Mouse (Mus musculus): Measurements from ENCODE around the gene Nckap5.

Nckap5 gene

DNA sequence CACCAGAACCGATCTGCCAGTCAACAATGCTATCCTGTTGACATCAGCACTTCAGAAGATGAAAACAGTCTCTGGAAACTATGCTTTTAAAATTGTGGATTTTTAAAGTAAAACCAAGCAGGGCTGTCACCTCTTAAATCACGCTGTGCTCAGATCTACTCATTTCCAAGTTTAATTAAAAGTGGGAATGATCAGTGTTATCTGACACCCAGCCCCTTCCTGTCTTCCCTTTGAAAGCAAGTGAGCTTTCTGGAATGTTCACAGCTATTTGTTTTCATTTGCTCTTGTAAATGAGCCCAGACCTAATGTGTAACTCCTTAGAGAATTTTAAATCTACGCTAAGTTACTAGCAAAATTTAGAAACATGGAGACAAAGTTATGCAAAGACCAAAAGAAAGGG lies 491.3 kb downstream of the Nckap5 start:
- DNase-seq: no peak

DNA sequence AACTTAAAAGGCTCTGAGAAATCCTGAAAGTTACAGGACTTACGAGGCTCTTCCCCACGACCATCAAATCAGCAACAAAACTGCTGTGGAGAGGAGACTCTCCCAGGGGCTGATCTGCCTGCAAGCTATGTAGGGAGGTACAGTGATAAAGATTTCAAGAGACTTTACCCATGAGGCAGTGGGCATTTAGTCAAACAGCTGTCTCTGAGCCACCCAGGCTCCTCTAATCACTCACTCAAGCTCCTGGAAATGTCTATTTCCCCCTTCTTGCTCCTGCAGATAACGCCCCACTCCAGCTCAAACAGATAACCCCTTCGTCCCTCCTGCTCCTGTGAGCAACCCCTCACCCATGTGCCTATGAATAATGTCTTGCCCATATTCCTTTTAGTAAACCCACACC lies 496.4 kb downstream of the Nckap5 start:
- no peak for DNase-seq

DNA sequence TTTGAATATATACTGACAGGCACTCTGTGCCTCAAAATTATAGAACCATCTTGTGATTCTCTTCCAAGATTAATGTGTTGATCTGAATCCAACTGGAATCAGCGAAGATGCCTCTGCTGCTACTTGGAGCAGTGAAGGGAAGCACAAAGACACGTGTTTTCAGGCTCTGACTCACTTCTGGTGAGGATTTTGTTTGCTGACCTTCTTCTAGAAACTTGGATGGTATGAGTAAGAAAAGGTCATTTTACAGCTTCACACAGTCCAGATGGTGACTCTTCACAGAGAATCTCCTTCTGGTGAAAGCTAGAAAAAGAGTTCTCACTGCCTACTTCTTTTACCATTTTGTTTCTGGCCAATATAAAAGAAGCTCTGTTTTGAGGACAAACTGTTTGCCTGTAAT lies 498.6 kb downstream of the Nckap5 start:
- no peak for DNase-seq

DNA sequence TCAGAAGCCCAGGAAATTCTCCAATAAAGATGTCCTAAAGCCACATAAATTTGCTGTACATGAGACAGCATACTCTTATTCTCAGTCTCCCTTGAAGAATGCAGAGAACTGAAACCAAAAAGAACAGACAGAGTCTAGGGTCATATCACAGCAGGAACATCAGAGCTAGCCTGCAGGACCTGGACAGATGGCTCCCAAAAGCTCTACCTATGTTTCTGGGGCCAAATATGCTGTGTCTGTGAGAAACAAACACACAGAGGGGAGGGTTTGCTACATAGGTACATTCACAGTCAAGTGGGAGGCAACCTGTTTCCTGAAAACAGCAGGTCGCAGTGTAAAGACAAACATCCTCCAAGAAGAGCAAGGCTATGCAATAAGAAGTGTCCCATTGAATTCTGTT lies 509.9 kb downstream of the Nckap5 start:
- DNase-seq: peak; percentile 5 to 22

DNA sequence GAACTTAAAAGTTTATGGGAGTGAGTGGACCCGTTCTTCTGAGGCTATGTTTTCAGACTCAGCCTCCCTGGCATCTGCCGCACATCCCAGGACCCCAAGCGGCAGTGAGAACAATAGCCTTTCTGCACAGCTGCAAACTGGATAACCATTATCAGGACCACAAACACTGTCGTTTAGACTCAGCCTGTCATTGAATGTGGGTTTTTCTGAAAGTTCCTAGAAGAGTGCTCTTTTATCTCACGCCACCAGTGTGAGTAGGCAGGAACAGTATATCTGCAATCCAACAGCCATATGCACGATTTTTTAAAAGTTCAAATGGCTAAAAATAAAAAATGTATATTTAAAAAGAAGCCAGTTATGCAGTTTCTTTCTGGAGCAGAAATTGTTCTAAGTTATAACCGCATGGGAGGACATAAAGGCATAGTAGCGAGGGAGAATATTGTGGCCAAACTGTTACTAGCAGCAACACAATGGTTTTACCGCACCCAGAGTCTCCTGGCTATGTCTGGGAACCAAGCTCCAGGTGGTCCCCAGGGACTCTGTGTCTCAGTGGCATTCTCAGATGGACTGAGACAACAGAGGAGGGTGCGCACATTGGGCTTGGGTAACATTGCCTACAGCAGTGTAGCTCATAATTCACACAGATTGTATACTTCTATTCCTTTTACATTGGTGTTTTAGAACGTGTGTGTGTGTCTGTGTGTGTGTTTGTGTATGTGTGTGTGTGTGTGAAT lies 512.6 kb downstream of the Nckap5 start:
- DNase-seq: no peak

DNA sequence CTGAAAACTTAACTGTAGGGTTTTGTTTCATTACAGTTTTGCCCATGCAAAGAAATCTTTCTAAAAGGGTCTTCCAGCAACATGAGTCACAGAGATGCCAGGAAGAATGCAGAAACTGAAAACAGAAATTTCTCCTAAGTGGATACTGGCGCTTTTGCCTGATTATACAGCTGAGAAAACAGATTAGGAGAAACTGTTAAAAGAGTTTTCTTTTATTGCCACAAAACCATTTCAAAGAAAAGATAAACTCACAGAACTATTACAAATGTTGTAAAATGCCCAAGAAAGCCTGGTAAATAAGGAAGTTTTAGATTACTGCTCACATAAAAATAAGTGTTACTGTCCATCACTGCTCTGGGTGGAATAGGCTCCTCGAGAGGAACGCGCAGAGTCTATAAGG lies 513.3 kb downstream of the Nckap5 start:
- DNase-seq: no peak

DNA sequence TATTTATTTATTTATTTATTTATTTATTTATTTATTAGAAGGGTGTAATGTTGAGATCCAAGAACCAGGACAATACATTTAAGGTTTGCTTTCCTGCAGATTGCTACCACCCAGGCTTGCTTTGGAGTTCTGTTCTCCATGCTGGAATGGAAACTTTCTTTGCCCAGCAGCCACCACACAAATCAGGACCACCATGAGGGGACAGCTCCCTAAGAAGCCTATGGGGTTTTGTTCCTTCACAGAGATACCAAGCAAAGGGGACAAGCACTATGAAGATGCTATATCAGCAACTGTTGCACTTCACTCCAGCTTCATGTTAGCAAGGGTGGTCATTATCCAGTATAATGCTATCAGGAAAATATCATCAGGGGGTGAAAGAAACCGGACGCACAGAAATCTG lies 513.7 kb downstream of the Nckap5 start:
- no peak for DNase-seq

DNA sequence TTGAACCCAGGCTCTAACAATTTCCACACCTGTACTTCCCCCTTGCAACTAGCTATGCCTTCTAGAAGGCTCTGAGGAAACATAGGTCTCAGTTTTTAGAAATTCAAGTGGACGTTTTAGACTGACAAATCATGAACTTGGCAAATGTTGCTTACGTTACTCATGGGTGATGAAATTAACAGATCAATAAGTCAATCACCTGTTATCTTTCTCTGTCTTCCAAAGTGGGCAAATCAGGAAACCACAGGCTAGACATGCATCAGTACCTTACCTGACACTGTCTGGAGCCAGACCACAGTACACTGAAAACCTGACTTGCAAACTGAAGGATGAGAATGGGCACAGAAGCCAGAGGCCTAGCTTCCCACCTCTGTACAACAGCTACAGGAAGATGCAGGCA lies 529.5 kb downstream of the Nckap5 start:
- DNase-seq: no peak

DNA sequence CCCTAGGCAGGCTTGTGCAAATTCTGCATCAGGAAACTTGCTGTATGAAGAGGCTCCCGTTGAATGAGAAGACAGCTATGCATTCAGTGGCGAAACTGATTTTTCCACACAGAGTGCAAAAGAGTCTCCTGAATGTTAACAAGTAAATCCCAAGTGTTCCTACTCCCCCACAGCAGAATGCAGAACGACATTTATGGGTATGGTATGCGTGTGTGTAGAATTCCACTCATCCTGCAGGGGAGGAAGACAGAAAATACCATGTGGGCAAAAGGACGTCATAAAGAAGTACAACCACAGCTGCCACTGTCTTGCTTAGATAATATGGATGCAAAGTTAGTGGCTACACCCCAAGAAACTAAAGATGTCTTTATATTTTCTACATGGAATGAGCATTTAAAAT lies 565.7 kb downstream of the Nckap5 start:
- no peak for DNase-seq

DNA sequence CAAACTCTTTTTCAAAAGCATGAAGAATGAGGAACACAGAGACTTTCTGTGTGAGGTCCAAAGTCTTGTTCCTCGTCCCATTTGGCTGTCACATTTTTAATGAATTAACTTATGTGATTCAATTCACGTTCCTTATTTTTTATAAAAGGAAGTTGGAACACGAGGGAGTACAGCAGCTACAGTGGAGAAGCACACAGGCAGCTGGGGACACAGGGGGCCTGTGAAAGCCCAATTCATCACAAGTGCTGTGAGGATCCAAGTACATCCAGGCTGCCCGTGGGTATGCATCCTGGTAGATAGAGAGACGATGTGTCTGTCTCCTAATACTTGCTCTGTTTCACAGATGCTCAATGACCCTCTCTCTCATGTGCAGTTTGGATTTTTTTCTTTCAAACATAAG lies 576.2 kb downstream of the Nckap5 start:
- peak in 1 of 2 experiments; percentile 2 for DNase-seq

DNA sequence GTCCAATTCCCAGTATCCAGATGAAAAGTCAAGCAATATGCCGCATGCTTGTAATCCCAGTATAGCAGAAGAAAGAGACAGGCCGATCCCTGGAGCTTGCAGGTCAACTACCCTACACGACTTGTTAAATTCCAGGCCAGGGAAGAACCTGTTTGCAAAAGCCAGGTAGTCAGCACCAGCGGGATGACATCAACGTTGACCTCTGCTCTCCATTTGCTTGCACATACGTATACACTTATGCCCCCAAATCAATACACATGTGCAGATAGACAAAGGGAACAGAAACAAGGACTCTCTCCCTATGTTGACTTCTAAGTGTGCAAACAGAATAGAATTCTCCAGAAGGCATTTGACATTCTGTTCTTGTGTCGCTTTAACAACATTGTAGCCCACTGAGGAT lies 576.7 kb downstream of the Nckap5 start:
- DNase-seq: no peak

DNA sequence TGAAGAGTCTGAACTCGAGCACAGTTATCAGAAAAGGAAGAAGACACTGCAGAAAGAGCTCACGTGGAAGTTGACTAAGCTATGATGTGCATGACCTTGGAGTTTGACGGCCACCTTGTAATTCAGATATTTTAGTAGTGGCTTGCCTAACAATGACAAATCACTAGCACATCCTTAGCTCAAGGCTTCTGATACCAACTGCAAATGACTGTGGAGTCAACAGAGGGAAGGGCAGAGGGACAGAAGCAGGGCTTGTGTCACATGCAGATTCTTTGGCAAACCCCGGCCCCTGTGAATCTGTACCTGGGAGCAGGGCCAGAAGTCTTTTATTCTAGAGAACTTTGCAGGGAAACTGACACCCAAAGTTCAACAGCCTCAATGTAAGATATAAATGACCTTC lies 597.4 kb downstream of the Nckap5 start:
- no peak for DNase-seq

DNA sequence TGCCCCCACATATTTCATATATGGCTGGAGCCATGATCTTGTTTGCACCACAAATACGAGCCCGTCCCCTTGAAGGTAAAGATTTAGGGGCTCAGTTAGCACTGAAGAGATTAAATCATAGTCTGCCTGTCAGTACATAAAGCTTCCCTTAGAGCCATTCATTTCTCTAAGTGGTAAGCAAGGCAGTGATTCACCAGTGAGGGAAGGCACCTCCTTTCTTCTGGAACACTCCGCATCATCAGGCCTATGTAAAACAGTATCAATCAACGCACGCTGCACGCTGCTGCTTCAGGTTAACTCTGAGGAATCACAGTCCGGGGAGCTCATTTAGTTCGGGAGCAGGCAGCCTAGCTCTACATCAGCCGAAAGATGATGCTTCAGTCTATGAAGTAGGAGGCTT lies 599.4 kb downstream of the Nckap5 start:
- no peak for DNase-seq

DNA sequence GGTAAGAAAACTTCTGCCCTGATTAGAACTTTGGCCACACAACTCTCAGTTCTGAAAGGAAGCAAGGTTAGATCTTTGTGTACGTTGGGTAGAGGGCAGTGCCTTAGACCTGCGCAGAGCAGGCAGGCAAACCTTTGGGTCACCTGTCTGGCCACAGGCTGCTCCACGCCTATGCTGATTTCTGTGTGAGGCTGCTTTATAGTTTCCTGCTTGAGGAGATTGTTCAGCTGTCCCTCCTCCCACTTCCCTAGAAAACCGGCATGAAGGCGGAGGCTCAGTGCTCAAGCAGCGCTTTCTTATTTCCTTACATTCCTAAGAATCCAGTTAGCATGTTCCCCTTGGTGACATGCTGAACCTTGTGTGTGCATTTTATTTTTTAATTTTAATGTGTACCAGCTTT lies 620.4 kb downstream of the Nckap5 start:
- no peak for DNase-seq

DNA sequence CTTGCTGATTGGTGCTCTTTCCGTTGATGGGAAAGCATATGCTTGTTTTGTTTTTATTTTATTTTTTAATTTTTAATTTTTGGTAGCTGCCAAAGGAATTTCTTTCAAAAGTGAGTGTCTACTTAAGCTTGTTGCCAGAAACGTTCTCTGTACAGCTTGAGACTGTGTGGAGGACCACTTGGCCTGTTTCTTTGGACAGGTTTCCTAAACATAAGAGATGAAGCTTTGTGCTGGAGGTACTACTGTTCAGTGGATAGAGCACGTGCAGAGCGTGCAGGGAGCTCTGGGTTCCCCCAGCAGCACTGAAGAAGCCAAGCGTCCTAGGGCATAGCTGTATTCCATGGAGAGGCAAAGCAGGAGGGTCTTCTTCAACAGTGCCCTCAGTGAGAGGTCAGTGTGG lies 620.9 kb downstream of the Nckap5 start:
- DNase-seq: no peak

DNA sequence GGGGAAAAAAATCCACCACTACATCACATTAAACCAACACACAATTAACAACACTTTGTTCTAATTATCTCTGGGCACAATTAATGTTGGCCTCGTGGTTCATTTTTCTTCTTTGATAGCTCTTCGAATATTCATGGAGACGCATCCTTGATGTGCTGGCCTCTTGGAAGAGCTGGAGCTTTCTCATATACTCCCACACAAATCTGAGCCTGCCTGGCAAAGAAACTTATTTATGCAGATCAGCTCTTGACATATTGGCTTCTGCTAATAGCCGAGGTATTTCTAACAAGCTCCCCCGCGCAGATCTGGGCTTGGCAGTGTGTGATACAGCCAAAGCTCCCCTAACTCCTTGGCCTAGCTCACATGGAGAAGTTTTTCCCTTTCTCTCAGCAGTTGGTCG lies 621.5 kb downstream of the Nckap5 start:
- no peak for DNase-seq

DNA sequence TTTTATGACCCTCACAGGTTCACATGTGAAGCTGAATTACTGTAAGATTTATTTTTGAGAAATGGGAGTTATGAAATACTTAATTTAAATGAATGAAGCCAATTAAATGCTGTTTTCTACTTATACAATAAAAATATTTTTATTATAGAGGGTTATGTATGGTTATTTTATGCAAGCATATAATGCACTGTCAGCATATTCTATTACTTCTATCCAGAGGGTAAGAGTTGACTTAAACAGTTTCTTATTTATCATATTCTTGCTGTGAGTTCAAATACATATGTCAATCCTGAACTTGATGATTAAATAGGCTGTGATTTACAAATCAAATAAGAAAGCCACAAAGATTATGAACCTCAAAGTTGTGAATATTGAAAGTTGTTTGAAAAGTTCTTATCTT lies 633.7 kb downstream of the Nckap5 start:
- no peak for DNase-seq

DNA sequence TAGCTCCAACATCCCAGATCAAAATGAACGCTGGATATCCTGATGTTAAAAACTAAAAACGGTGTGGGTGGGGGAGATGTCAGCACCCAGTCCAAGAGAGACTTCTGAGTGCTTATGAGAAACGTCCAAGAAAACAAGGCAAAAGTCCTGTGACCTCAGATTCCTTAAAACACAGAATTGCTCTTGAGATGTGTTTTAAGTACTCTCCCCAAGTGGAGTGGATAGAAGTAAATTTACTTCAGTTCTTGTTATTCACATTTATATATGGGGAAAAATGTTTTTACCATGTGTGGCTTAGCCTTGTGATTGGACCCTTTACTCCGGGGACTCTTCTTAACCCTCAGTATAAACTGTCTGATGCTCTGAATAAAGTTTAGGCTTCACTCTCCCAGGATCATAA lies 640.2 kb downstream of the Nckap5 start:
- no peak for DNase-seq

DNA sequence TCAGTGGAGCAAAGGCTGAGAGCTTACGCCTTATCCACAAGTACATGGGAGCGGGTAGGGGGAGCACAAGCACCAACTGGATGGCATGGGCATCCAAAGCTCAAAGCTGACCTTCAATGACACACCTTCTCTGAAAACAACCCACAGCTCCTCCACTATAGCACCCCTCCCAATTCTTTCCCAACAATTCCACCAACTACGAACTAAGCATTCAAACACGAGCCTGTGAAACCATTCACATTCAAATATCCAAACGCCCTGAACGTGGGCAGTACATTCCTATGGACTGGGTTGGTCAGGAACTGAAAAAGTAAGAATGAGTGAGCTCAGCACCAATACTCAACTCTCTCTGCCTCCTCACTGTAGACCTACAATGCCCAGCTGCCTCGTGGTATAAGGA lies 646.8 kb downstream of the Nckap5 start:
- no peak for DNase-seq

DNA sequence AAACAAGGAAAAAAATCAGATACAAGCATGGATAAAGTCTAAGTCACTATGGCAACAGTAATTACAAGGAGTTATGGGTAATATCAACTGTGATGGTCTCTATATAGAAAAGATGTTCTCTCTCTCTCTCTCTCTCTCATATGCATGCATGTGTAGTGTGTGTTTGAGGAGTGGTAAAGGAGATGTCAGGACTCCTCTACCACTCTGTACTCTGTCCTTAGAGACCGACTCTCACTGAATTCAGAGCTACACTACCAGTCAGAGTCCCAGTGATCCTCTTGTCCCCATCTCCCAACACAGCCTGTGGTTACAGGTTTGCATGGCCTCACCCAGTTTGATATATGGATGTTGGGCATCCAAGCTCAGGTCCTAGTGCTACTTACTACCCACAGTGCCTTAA lies 662.0 kb downstream of the Nckap5 start:
- DNase-seq: no peak

DNA sequence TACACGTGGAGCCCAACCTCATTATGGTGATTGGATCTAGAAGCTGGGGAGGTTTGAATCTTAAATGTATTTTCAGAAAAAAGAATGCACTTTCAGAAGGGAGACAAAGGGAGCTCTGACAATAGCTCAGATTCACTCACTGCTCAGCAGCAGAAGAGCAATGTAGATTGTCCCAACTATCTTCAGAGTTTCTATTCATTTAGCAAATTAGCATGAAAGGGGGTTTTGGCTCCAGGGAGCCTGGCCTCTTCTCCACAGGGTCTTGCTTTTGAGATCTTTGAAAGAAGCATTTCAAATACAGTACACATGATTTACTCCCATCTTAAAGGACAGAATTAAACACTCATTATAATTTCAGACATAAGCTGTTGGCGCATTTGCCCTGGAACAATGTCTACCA lies 662.5 kb downstream of the Nckap5 start:
- no peak for DNase-seq

DNA sequence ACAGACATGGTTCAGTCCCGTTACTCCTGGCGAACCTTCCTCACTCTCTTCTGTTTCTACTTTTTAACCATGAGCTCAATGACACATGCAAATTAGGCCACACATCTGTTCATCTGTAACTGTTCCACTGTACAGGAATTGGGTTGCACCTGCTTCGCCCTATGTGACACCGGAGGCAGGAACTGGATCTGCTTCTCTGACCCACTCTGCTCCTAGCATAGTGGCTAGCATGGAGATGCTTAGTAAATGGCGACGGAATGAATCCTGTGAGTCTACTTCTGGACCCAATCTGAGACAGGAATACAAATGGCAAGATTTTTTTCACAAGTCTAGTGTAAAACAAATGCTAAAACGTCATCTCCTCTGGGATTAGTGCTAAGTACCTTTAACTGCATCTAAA lies 663.1 kb downstream of the Nckap5 start:
- peak; percentile 3 to 9 for DNase-seq

DNA sequence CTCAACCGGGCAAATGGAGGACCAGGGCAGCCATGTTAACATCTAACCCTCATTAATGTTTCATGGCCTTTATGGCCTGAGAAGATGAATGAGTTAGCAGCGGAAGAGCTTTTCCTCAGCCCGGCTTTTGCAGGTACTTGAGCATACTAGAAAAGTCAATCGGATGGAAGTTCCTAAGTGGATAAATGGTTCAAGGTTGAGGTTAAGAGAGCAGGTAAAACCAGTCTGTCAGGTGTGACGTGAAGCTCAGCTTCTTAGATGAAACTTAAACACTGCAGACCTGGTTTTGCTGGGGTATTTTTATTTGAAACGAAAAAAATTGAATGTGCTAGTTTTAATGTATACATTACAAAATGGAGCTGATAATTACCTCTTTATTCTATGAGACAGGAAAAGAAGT lies 671.3 kb downstream of the Nckap5 start:
- no peak for DNase-seq

DNA sequence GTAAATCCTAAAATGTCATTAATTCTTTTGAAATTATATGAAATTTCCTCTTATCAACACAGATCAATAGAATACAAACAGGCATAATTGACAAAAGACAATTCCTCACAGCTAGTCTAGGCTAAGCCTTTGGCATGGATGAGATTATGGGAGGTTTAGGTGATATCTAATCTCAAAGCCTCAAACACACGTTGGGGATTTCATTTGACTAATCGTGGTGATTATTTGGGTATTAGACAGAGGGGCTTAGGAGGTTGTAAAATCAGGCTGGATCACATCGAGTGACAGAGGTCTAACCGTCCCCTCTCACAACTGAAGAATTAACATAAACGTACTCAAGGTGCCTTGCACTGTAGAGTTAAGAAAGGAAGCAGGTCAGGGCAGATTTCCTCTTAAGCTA lies 674.8 kb downstream of the Nckap5 start:
- DNase-seq: no peak

DNA sequence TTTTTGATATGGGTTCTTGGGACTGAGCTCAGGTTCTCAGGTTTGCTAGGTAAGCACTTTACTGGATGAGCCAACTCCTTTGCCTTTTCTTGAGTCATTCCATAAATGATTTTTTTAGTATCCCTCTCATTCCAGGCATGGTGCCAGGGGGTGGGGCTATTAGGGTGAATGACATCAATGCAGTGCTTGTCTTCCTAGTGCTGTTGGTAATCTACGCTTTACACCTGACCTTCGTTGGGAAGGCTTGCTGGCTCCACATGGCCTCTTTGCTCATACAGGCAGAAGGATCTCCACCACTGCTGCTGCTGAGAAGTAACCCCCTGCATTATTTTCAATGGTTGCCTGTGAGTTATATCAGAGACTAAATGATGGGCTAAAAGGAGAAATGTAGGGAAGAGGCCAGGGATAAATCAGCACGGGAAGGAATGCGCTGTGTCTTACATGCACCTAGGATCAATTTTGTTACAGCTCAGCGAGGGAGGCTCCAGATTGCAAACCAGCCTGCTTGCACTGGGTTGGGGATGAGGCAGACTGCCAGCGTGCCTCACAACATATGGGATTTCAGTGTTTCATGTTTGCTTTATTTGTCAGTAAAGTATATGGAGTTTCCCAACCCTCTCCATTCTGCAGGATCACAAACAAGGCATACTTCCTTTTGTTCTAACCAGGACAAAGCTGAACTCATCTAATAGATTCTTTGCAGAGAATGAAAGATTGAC lies 676.9 kb downstream of the Nckap5 start:
- DNase-seq: peak; percentile 2 to 4

All from cerebellum, adult 18-20 months (tissue).